Mouse (Mus musculus) myocyte (in vitro differentiated cells): ENCODE results near the gene Amz2. TPM values are rescaled to one million over a fixed set of nuclear protein-coding genes. Genes with fewer than 3 reads are reported as not detected.

Experiments
- H3K27me3 ChIP-seq: one replicate; pipeline ENCODE4 v1.6.1; 2011; ENCODE audit not compliant: control insufficient read depth, insufficient read depth, insufficient read length
- H3K36me3 ChIP-seq: one replicate; pipeline ENCODE4 v1.6.1; 2011; ENCODE audit not compliant: control insufficient read depth, insufficient read depth
- H3K4me2 ChIP-seq: one replicate; pipeline ENCODE4 v1.6.1; 2011; ENCODE audit warnings: low read depth, control low read depth
- H3K4me3 ChIP-seq: one replicate; pipeline ENCODE4 v1.5.1; 2011; ENCODE audit warnings: mild to moderate bottlenecking, control low read depth, moderate library complexity
- H3K79me2 ChIP-seq: one replicate; pipeline ENCODE4 v1.6.1; 2011; ENCODE audit not compliant: control insufficient read depth, insufficient read depth
- H3ac ChIP-seq: one replicate; pipeline ENCODE4 v1.6.1; 2011; ENCODE audit not compliant: control insufficient read depth, insufficient read length
- CEBPB ChIP-seq: IDR thresholded peaks from 2 replicates; pipeline ENCODE4 v1.6.1; 2011; ENCODE audit warnings: mild to moderate bottlenecking, moderate library complexity; ENCODE audit not compliant: poor library complexity, insufficient read depth, severe bottlenecking
- E2F4 ChIP-seq: IDR thresholded peaks from one replicate; pipeline ENCODE4 v1.6.1; 2011; ENCODE audit warnings: mild to moderate bottlenecking, control low read depth, moderate library complexity; ENCODE audit not compliant: insufficient read depth
- MAX ChIP-seq: IDR thresholded peaks from one replicate; pipeline ENCODE4 v1.6.1; 2011; ENCODE audit warnings: low read depth, mild to moderate bottlenecking, control low read depth
- MYOD1 ChIP-seq, 3 experiments: IDR thresholded peaks; one replicate each; pipeline ENCODE4 v1.6.1; 2011; ENCODE audit warnings: control low read depth in 2 of 3, low read depth in 2 of 3, mild to moderate bottlenecking in 2 of 3, moderate library complexity in 1 of 3; ENCODE audit not compliant: insufficient read length in 2 of 3, control insufficient read depth in 1 of 3
- MYOG ChIP-seq, 3 experiments: IDR thresholded peaks; one replicate each; pipeline ENCODE4 v1.6.1; 2011; ENCODE audit warnings: control low read depth in 2 of 3, low read depth in 2 of 3, mild to moderate bottlenecking in 2 of 3; ENCODE audit not compliant: insufficient read length in 2 of 3, control insufficient read depth in 1 of 3, insufficient read depth in 1 of 3
- POLR2A ChIP-seq: IDR thresholded peaks from one replicate; pipeline ENCODE4 v1.6.1; 2011; ENCODE audit warnings: low read depth, mild to moderate bottlenecking, control low read depth, moderate library complexity; ENCODE audit not compliant: insufficient read length
- POLR2AphosphoS2 ChIP-seq: IDR thresholded peaks from one replicate; pipeline ENCODE4 v1.6.1; 2011; ENCODE audit warnings: low read depth, control low read depth; ENCODE audit not compliant: insufficient read length
- REST ChIP-seq: IDR thresholded peaks from one replicate; pipeline ENCODE4 v1.6.1; 2011; ENCODE audit warnings: mild to moderate bottlenecking, control low read depth, moderate library complexity; ENCODE audit not compliant: insufficient read depth, insufficient read length
- SRF ChIP-seq: IDR thresholded peaks from one replicate; pipeline ENCODE4 v1.6.1; 2011; ENCODE audit warnings: low read depth; ENCODE audit not compliant: control insufficient read depth, insufficient read length
- TCF12 ChIP-seq: IDR thresholded peaks from one replicate; pipeline ENCODE4 v1.6.1; 2011; ENCODE audit warnings: mild to moderate bottlenecking, control low read depth; ENCODE audit not compliant: poor library complexity, insufficient read depth, severe bottlenecking
- TCF3 ChIP-seq: IDR thresholded peaks from one replicate; pipeline ENCODE4 v1.6.1; 2011; ENCODE audit warnings: low read depth, control low read depth; ENCODE audit not compliant: insufficient read length
- USF1 ChIP-seq: IDR thresholded peaks from one replicate; pipeline ENCODE4 v1.6.1; 2011; ENCODE audit warnings: low read depth, mild to moderate bottlenecking, control low read depth, moderate library complexity
- polyA plus RNA-seq: library from polyadenylated mRNA; unstranded; fragments of >200 nt; fragmentation: generic; extraction: Trizol; gene quantifications from one replicate; pipeline ENCODE4 v1.2.1, GENCODE M21; 2012; ENCODE audit warnings: missing spikeins

The Amz2 gene
- polyA plus RNA-seq, 1 experiment, result 31.5 TPM

- Histone ChIP-seq H3K4me3 (no peak overlapping the region), H3K4me2 (no peak overlapping the region), H3K36me3 (no peaks in the 10 kb centered on the region), H3ac (no peak overlapping the region), H3K79me2 (no peaks in the 10 kb centered on the region), H3K27me3 (no peaks in the 10 kb centered on the region)
- TF ChIP-seq TCF3 (no peak), MYOD1 (IDR thresholded peaks at IDR 0.05; ENCODE audit: control insufficient read depth in 1 of 3, insufficient read length in 2 of 3, low read depth in 2 of 3) (no peak), USF1 (no peak), MYOG (IDR thresholded peaks at IDR 0.05; ENCODE audit: control insufficient read depth in 1 of 3, insufficient read depth in 1 of 3, insufficient read length in 2 of 3, low read depth in 2 of 3) (no peak), POLR2AphosphoS2 (no peak), POLR2A (no peak), TCF12 (no peak), REST (no peak), SRF (no peak), E2F4 (no peak), CEBPB (no peak), MAX (no peak)
Measured at GRCm38 (mm10) chr11:109444600-109444999, 18.9 kb downstream of the Amz2 start.

- H3K4me2 ChIP-seq, result no peak overlapping the region
- H3K79me2 ChIP-seq, result no peaks in the 10 kb centered on the region
- no peaks in the 10 kb centered on the region for H3K27me3 ChIP-seq
- TF ChIP-seq SRF (no peak), MYOD1 (IDR thresholded peaks at IDR 0.05; ENCODE audit: control insufficient read depth in 1 of 3, insufficient read length in 2 of 3, low read depth in 2 of 3) (no peak), MYOG (IDR thresholded peaks at IDR 0.05; ENCODE audit: control insufficient read depth in 1 of 3, insufficient read depth in 1 of 3, insufficient read length in 2 of 3, low read depth in 2 of 3) (no peak)
- H3ac ChIP-seq, result no peak overlapping the region
- no peak overlapping the region for H3K4me3 ChIP-seq
- H3K36me3 ChIP-seq, result no peaks in the 10 kb centered on the region
Measured at GRCm38 (mm10) chr11:109445438-109446035, 19.8 kb downstream of the Amz2 start.

GRCm38 (mm10) chr11:109451169-109451568, 25.4 kb downstream of the Amz2 start:
- no peaks in the 10 kb centered on the region for H3K79me2 ChIP-seq
- no peak overlapping the region for H3K4me3 ChIP-seq
- H3ac ChIP-seq, result no peak overlapping the region
- no peaks in the 10 kb centered on the region for H3K36me3 ChIP-seq
- no peak for TF ChIP-seq MAX
- no peak for TF ChIP-seq E2F4
- TF ChIP-seq REST, result no peak
- no peak for TF ChIP-seq MYOG (IDR thresholded peaks at IDR 0.05; ENCODE audit: control insufficient read depth in 1 of 3, insufficient read depth in 1 of 3, insufficient read length in 2 of 3, low read depth in 2 of 3)
- TF ChIP-seq POLR2AphosphoS2, result no peak
- no peak for TF ChIP-seq TCF3
- no peak for TF ChIP-seq USF1
- TF ChIP-seq MYOD1 (IDR thresholded peaks at IDR 0.05; ENCODE audit: control insufficient read depth in 1 of 3, insufficient read length in 2 of 3, low read depth in 2 of 3), result no peak
- no peak for TF ChIP-seq SRF
- no peak for TF ChIP-seq TCF12
- no peak for TF ChIP-seq CEBPB
- TF ChIP-seq POLR2A, result no peak
- H3K27me3 ChIP-seq, result no peaks in the 10 kb centered on the region
- no peak overlapping the region for H3K4me2 ChIP-seq

GRCm38 (mm10) chr11:109456261-109456660, 30.5 kb downstream of the Amz2 start:
- Histone ChIP-seq H3K4me2 (no peak overlapping the region), H3K79me2 (no peaks in the 10 kb centered on the region), H3K36me3 (peaks cover 4% of the 10 kb centered on the region), H3ac (no peak overlapping the region), H3K4me3 (no peak overlapping the region), H3K27me3 (no peaks in the 10 kb centered on the region)
- no peak for TF ChIP-seq TCF12
- no peak for TF ChIP-seq CEBPB
- no peak for TF ChIP-seq TCF3
- TF ChIP-seq USF1, result no peak
- no peak for TF ChIP-seq REST
- no peak for TF ChIP-seq MAX
- no peak for TF ChIP-seq SRF
- no peak for TF ChIP-seq POLR2A
- TF ChIP-seq E2F4, result no peak
- TF ChIP-seq MYOD1 (IDR thresholded peaks at IDR 0.05; ENCODE audit: control insufficient read depth in 1 of 3, insufficient read length in 2 of 3, low read depth in 2 of 3), result no peak
- no peak for TF ChIP-seq POLR2AphosphoS2
- no peak for TF ChIP-seq MYOG (IDR thresholded peaks at IDR 0.05; ENCODE audit: control insufficient read depth in 1 of 3, insufficient read depth in 1 of 3, insufficient read length in 2 of 3, low read depth in 2 of 3)

- peaks cover 4% of the 10 kb centered on the region for H3K36me3 ChIP-seq
- H3K4me2 ChIP-seq, result no peak overlapping the region
- no peaks in the 10 kb centered on the region for H3K27me3 ChIP-seq
- H3K79me2 ChIP-seq, result no peaks in the 10 kb centered on the region
- TF ChIP-seq MYOG (IDR thresholded peaks at IDR 0.05; ENCODE audit: control insufficient read depth in 1 of 3, insufficient read depth in 1 of 3, insufficient read length in 2 of 3, low read depth in 2 of 3), result no peak
- TF ChIP-seq TCF3, result no peak
- TF ChIP-seq MAX, result no peak
- no peak for TF ChIP-seq USF1
- no peak for TF ChIP-seq REST
- TF ChIP-seq MYOD1 (IDR thresholded peaks at IDR 0.05; ENCODE audit: control insufficient read depth in 1 of 3, insufficient read length in 2 of 3, low read depth in 2 of 3), result no peak
- TF ChIP-seq CEBPB, result no peak
- TF ChIP-seq POLR2A, result no peak
- no peak for TF ChIP-seq SRF
- no peak for TF ChIP-seq E2F4
- TF ChIP-seq POLR2AphosphoS2, result no peak
- TF ChIP-seq TCF12, result no peak
- H3K4me3 ChIP-seq, result no peak overlapping the region
- H3ac ChIP-seq, result no peak overlapping the region
Measured at GRCm38 (mm10) chr11:109458165-109458564, 32.4 kb downstream of the Amz2 start.
